Mouse (Mus musculus): Measurements from ENCODE around the gene Slc50a1. TPM values are rescaled to one million over a fixed set of nuclear protein-coding genes. Genes with fewer than 3 reads are reported as not detected.

Slc50a1 gene
- polyA plus RNA-seq, 1 experiment from 2014 or later, result 17.8 TPM

GRCm38 (mm10) chr3:89260211-89260610 lies 10.2 kb downstream of the Slc50a1 start:
- Histone ChIP-seq H3K9me3 (replicated peaks) (no peaks in the 10 kb centered on the region), H3K27me3 (peaks cover 33% of the 10 kb centered on the region), H3K27ac (replicated peaks) (no peak overlapping the region), H3K4me1 (replicated peaks) (no peaks in the 10 kb centered on the region), H3K36me3 (replicated peaks) (no peaks in the 10 kb centered on the region), H3K4me3 (replicated peaks) (no peak overlapping the region), H3K9ac (no peak overlapping the region), H3K4me2 (no peak overlapping the region)
- 67% methylated on average over 3 of the region's 3 CpGs for WGBS (ENCODE audit: insufficient replicate concordance)
- ATAC-seq (ENCODE audit: insufficient read depth), result no peak

GRCm38 (mm10) chr3:89259076-89259475 lies 11.3 kb downstream of the Slc50a1 start, which contains the start of gene Dpm3:
Dpm3 (plus strand) TSS chr3:89259358.
- peaks cover 5% of the 10 kb centered on the region for H3K4me1 ChIP-seq (replicated peaks)
- no peaks in the 10 kb centered on the region for H3K9me3 ChIP-seq (replicated peaks)
- no peak within 1 kb of the TSS for H3K9ac ChIP-seq
- H3K4me3 ChIP-seq (replicated peaks), result no peak within 1 kb of the TSS
- no peaks in the 10 kb centered on the region for H3K36me3 ChIP-seq (replicated peaks)
- no peak within 1 kb of the TSS for H3K27ac ChIP-seq (replicated peaks)
- H3K27me3 ChIP-seq, result peaks cover 36% of the 10 kb centered on the region
- H3K4me2 ChIP-seq, result no peak within 1 kb of the TSS
- WGBS (ENCODE audit: insufficient replicate concordance), result 46% methylated on average over 7 of the region's 7 CpGs
- no peak for ATAC-seq (ENCODE audit: insufficient read depth)

GRCm38 (mm10) chr3:89256177-89256576 lies 14.2 kb downstream of the Slc50a1 start:
- peaks cover 56% of the 10 kb centered on the region for H3K27me3 ChIP-seq
- H3K4me3 ChIP-seq (replicated peaks), result no peak overlapping the region
- 50% methylated on average over 5 of the region's 5 CpGs for WGBS (ENCODE audit: insufficient replicate concordance)

GRCm38 (mm10) chr3:89254994-89255393 lies 15.4 kb downstream of the Slc50a1 start:
- ATAC-seq (ENCODE audit: insufficient read depth), result no peak
- Histone ChIP-seq H3K27ac (replicated peaks) (no peak overlapping the region), H3K4me2 (no peak overlapping the region), H3K36me3 (replicated peaks) (no peaks in the 10 kb centered on the region), H3K4me3 (replicated peaks) (no peak overlapping the region), H3K9me3 (replicated peaks) (no peaks in the 10 kb centered on the region), H3K27me3 (peaks cover 66% of the 10 kb centered on the region), H3K4me1 (replicated peaks) (peaks cover 17% of the 10 kb centered on the region), H3K9ac (no peak overlapping the region)
- 38% methylated on average over 5 of the region's 5 CpGs for WGBS (ENCODE audit: insufficient replicate concordance)

More at GRCm38 (mm10) chr3:89256177-89256576, 14.2 kb downstream of the Slc50a1 start:
- Histone ChIP-seq H3K9ac (no peak overlapping the region), H3K4me2 (no peak overlapping the region), H3K4me1 (replicated peaks) (peaks cover 10% of the 10 kb centered on the region), H3K9me3 (replicated peaks) (no peaks in the 10 kb centered on the region), H3K27ac (replicated peaks) (no peak overlapping the region), H3K36me3 (replicated peaks) (no peaks in the 10 kb centered on the region)
- ATAC-seq (ENCODE audit: insufficient read depth), result no peak

- Histone ChIP-seq H3K36me3 (replicated peaks) (no peaks in the 10 kb centered on the region; the same call in 1 of the 2 replicates), H3K27me3 (peaks cover 46% of the 10 kb centered on the region), H3K9me3 (replicated peaks) (no peaks in the 10 kb centered on the region), H3K4me2 (peak overlapping the region; percentile 42), H3K9ac (no peak overlapping the region), H3K4me1 (replicated peaks) (peaks cover 33% of the 10 kb centered on the region), H3K27ac (replicated peaks) (no peak overlapping the region), H3K4me3 (replicated peaks) (peak overlapping the region; percentile 6; the same call in 1 of the 2 replicates)
- 5% methylated on average over 17 of the region's 17 CpGs for WGBS (ENCODE audit: insufficient replicate concordance)
- peak; percentile 40 for ATAC-seq (ENCODE audit: insufficient read depth)
Measured at GRCm38 (mm10) chr3:89251365-89251895, 18.9 kb downstream of the Slc50a1 start.

- H3K27me3 ChIP-seq, result peaks cover 48% of the 10 kb centered on the region
- H3K4me2 ChIP-seq, result no peak overlapping the region; the same call in 1 of the 2 replicates
- no peak overlapping the region for H3K27ac ChIP-seq (replicated peaks)
- ATAC-seq (ENCODE audit: insufficient read depth), result no peak
- no peaks in the 10 kb centered on the region for H3K9me3 ChIP-seq (replicated peaks)
- no peaks in the 10 kb centered on the region; the same call in 1 of the 2 replicates for H3K36me3 ChIP-seq (replicated peaks)
- H3K4me1 ChIP-seq (replicated peaks), result peaks cover 42% of the 10 kb centered on the region
- 14% methylated on average over 7 of the region's 7 CpGs for WGBS (ENCODE audit: insufficient replicate concordance)
- no peak overlapping the region for H3K4me3 ChIP-seq (replicated peaks)
- no peak overlapping the region for H3K9ac ChIP-seq
Measured at GRCm38 (mm10) chr3:89250435-89251040, 19.8 kb downstream of the Slc50a1 start.

- 60% methylated on average over 4 of the region's 4 CpGs for WGBS (ENCODE audit: insufficient replicate concordance)
- no peak overlapping the region for H3K27ac ChIP-seq (replicated peaks)
- H3K9ac ChIP-seq, result no peak overlapping the region
- peaks cover 66% of the 10 kb centered on the region for H3K4me1 ChIP-seq (replicated peaks)
- H3K36me3 ChIP-seq (replicated peaks), result no peaks in the 10 kb centered on the region; the same call in 1 of the 2 replicates
- peak overlapping the region; percentile 90 for H3K4me2 ChIP-seq
- H3K9me3 ChIP-seq (replicated peaks), result no peaks in the 10 kb centered on the region
- no peak for ATAC-seq (ENCODE audit: insufficient read depth)
- peak overlapping the region; percentile 78; the same call in 1 of the 2 replicates for H3K4me3 ChIP-seq (replicated peaks)
- peaks cover 52% of the 10 kb centered on the region for H3K27me3 ChIP-seq
Measured at GRCm38 (mm10) chr3:89247466-89247865, 22.9 kb downstream of the Slc50a1 start.

GRCm38 (mm10) chr3:89246261-89247100 lies 23.9 kb downstream of the Slc50a1 start, which contains the start of gene Trim46:
Trim46 (minus strand) TSS chr3:89246309.
- Histone ChIP-seq H3K4me3 (replicated peaks) (peak within 1 kb of the TSS; percentile 78), H3K27ac (replicated peaks) (peak within 1 kb of the TSS; percentile 69), H3K36me3 (replicated peaks) (no peaks in the 10 kb centered on the region; the same call in 1 of the 2 replicates), H3K9me3 (replicated peaks) (no peaks in the 10 kb centered on the region), H3K27me3 (peaks cover 42% of the 10 kb centered on the region), H3K9ac (peak within 1 kb of the TSS; percentile 73), H3K4me1 (replicated peaks) (peaks cover 64% of the 10 kb centered on the region), H3K4me2 (peak within 1 kb of the TSS; percentile 90)
- peak; percentile 64 for ATAC-seq (ENCODE audit: insufficient read depth)
- under 1% methylated on average over 42 of the region's 42 CpGs for WGBS (ENCODE audit: insufficient replicate concordance)

GRCm38 (mm10) chr3:89245688-89246171 lies 24.6 kb downstream of the Slc50a1 start, which contains the start of gene Krtcap2:
Krtcap2 (plus strand) TSS chr3:89245966.
- WGBS (ENCODE audit: insufficient replicate concordance), result 7% methylated on average over 20 of the region's 20 CpGs
- H3K4me3 ChIP-seq (replicated peaks), result peak within 1 kb of the TSS; percentile 78
- peak within 1 kb of the TSS; percentile 90 for H3K4me2 ChIP-seq
- peaks cover 35% of the 10 kb centered on the region for H3K27me3 ChIP-seq
- peak within 1 kb of the TSS; percentile 73 for H3K9ac ChIP-seq
- peak within 1 kb of the TSS; percentile 69 for H3K27ac ChIP-seq (replicated peaks)
- no peaks in the 10 kb centered on the region; the same call in 1 of the 2 replicates for H3K36me3 ChIP-seq (replicated peaks)
- H3K4me1 ChIP-seq (replicated peaks), result peaks cover 56% of the 10 kb centered on the region
- no peak for ATAC-seq (ENCODE audit: insufficient read depth)
- H3K9me3 ChIP-seq (replicated peaks), result no peaks in the 10 kb centered on the region

GRCm38 (mm10) chr3:89244982-89245687 lies 25.2 kb downstream of the Slc50a1 start:
- ATAC-seq (ENCODE audit: insufficient read depth), result no peak
- no peak overlapping the region for H3K9ac ChIP-seq
- 2% methylated on average over 20 of the region's 26 CpGs for WGBS (ENCODE audit: insufficient replicate concordance)
- H3K9me3 ChIP-seq (replicated peaks), result no peaks in the 10 kb centered on the region
- no peak overlapping the region for H3K27ac ChIP-seq (replicated peaks)
- no peaks in the 10 kb centered on the region; the same call in 1 of the 2 replicates for H3K36me3 ChIP-seq (replicated peaks)
- peaks cover 53% of the 10 kb centered on the region for H3K4me1 ChIP-seq (replicated peaks)
- H3K4me2 ChIP-seq, result peak overlapping the region; percentile 90
- peak overlapping the region; percentile 8; the same call in 1 of the 2 replicates for H3K4me3 ChIP-seq (replicated peaks)
- peaks cover 29% of the 10 kb centered on the region for H3K27me3 ChIP-seq
